Mouse (Mus musculus) layer of hippocampus, postnatal 14 days (tissue): ENCODE data around the gene Nmnat3. TPM values are rescaled to one million over a fixed set of nuclear protein-coding genes. Genes with fewer than 3 reads are reported as not detected.
"Not testable (repeated sequence)": the region's sequence is repeated elsewhere in the genome, so short reads cannot be mapped to it uniquely, and the experiment has no call there.

ENCODE experiments used
- DNase-seq, 2 experiments: peaks; one replicate each; pipeline ENCODE4 v3.0.0; 2021 to 2022; ENCODE audit warnings: low spot score in 2 of 2, mixed read lengths in 1 of 2
- long read RNA-seq, 2 experiments: library from polyadenylated mRNA; stranded (forward); transcript quantifications; one replicate each; pipeline ENCODE4 v2.0.0; 2021
- total RNA-seq, 2 experiments: library from RNA; stranded (reverse); gene quantifications; 2 replicates each; pipeline ENCODE4 v1.2.3; 2021

The Nmnat3 gene
- total RNA-seq: under 1 TPM; 0.90 to 0.98 TPM
- long read RNA-seq, experiment 1: 0 reads
- long read RNA-seq, experiment 2, partial matches to known transcripts: 0 of 1 reads
- long read RNA-seq, experiment 2, other reads (novel, unspliced or antisense): 0 of 1 reads

DNA sequence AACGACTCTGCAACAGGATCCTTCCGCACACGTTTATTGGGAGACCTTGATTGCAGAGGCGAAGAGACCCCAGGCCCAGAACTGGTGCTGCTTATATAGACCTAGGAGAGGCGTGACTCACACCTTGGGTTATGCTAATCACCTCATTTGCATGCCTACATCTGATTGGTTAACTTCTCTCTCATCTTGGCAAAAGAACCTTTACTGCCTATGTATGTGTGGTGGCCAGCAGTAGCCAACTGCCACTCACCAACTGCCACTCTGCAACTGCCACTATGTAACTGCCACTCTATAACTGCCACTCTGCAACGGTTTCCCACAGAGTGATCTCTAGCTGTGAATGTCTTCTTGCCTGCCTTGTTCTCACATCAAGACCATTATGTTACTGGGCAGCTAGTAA lies at the start of gene Nmnat3:
TSS of gene Nmnat3 (plus strand) at position 301 of the 400 bp plus-strand sequence.
- not testable (repeated sequence) for DNase-seq

DNA sequence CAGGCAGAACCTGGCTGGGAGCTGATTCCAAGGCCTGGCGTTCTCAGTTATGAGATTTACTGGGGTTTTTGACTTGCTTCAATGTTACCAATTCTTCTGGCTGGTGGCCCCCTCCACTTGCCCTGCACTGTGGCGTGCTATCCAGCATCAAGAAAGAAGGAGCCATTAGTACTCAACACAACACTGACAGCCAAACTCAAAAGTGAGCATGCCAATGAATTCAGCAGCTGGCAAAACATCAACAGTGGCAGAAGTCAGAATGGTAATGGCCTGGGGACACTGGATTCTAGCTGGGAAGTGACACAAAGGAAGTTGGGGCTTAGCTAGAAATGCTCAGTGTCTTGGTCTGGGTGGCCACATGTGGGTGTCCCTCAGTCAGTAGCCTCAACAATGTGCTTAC lies 43.8 kb upstream of the Nmnat3 start:
- no peak for DNase-seq

DNA sequence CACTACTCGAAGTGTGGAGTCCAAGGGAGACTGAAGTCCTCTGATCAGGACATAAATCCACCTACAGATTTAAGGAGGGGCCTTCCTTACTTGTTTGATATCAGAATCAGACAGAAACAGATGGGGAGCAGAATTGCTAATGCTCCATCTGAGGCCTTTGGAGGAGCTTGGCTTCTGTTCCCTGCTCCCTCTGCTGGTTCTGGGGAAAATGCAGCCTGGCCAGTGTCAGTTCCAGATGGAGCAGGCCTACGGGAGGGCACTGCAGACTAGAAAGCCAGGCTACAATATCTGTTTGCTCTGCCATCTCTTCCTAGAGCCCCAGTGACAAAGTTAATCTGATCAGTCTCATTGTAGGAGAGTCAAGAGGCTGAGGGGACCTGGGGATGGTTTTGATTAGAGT lies 43.0 kb upstream of the Nmnat3 start:
- DNase-seq: peak; percentile 52 to 85

DNA sequence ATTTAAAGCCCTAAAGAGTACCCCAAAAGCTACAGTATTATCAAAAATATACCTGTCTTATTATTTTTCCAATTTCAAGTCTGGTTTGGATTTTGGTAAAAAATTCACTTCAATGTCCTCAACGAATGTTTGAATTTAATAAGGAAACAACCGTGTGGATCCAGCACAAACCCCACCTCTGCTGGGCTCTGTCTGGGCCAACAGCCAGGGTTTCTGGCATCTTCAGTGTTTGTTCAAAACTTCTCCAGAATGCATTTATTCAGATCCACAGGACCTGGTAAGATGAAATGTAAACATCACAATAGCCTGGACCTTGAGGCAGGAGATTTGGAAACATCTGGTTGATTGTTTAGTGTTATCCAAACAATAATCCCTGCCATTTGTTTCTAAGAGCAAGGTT lies 42.0 kb upstream of the Nmnat3 start:
- DNase-seq: no peak

DNA sequence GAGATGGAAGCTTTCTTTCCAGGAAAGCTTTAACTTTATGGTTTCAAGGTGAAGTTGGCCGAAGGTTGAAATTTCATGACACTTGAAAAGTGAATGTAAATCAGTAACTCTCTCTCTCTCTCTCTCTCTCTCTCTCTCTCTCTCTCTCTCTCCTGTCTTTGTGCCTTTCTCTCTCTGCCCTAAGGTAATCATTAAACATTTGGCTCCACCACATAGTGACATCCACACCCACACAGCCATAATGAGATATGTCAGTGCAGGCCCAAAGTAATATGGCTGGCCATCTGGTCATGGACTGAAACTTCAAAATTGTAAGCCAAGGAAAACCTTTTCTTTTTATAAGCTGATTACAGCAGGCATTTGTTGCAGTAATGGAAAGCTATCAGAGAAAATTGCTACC lies 40.9 kb upstream of the Nmnat3 start:
- DNase-seq: no peak

DNA sequence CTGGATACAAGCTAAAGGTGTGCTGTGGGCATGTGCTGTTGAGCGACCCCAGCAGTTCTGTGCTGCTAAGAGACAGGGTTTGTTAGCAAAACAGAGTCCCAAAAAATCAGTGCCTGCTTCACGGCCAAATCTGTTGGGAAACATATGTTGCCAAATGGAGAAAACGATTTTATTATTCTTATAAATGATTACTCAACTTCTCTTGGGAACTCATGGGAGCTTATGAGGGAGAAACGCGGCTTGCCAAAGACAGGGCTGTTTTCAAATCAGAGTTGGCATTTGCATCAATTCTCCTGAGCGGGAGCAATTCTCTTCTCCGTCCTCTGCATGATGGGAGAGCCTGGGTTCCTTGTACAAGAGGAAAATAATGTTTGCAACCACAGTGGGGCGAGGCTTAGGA lies 27.0 kb upstream of the Nmnat3 start:
- DNase-seq: peak in 1 of 2 experiments; percentile 39

DNA sequence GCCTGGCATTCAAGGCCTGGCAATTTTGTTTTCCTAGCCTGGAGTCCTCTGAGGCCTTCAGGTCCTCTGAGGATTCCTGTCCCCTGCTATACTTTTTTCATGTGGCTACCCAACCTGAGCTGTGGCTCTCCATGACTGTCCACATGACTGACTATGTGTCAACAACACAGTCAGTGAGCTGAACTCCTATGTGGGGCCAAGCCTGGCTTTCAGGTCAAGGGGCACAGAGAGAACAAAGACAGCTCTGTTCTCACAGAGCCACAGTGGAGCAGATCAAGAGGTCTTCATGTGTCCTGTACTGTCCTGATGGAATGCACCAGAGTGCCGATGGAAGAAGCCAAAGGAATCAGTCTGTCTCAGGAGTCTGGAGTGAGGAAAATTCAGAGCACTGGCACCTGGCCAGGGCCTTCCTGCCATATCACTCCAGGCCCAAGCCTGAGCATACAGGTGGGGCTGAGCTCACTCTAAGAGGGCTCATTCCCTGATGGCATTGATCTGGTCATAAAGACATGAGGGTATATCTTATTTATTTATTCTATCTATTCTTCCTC lies 25.7 kb upstream of the Nmnat3 start:
- DNase-seq: no peak

DNA sequence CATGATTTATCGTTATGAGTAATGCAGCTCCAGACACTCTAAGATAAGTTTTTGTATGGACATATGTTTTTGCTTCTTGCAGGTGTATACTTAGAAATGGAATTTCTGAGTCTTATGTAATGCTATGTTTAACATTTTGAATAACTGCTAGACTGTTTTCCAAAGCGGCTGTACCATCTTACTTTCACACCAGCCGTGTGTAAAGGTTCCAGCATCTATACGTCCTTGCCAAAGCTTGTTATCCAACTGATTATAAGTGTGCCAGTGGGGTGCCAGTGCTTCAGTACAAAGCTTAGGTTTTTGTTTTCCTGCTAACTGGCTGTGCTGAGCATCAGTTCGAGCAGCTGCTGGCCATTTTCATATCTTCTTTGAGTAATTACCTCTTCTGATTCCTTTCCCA lies 22.3 kb upstream of the Nmnat3 start:
- no peak for DNase-seq

DNA sequence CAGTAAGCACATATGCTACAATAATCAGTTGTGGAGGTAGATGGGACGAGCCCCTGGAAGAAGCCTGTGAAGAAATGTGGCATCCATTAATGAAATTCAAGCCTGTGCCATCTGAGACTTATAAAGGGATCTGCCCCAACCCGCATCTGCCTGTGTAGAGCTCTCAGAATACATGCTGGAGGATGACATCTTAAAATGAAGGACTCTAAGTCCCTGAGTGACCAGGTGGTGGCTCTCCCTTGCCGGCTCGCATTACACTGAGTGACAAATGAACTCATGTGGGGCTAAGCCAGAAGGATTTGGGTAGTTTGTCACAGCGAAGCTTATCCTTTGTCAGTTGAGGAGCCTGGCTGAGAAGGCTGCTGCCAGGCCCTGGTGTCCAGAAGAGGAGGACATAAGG lies 14.5 kb upstream of the Nmnat3 start:
- DNase-seq: no peak

DNA sequence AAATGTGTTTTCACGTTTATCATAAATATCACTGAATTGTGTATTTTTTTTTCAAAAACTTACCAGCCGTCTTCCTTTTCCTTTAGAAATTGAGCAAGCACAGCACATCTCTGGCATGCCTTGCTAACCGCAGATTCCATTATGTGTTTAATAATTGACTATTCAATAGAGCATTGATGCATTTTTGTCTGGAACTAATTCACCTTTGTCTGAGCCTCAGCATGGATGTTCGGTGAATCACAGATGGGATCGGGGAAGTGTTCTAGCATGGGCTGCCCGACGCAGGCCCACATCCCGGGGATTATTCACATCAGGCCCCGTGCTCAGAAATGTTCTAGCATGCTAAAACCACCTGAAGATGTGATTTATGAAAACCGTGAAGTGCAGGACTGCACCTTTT lies 12.2 kb upstream of the Nmnat3 start:
- DNase-seq: no peak

DNA sequence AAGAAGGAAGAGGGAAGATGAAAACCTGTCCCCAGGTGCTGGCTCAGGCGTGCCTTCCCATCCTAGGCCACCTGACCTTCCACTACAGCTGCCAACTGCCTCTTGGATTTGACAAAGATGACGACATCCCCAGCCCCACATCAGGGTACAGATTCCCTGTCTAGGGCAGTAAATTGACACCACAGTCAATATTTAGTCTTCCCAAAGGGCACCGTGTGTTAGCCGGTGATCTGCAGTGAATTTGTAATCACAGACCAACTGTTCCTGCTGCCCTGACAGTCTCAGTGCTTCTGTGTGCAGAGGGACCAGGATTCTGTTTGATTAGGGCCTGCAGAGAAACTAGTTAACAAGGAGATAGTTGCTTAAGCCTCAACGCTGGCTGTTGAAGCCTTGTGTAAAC lies 7.1 kb upstream of the Nmnat3 start:
- DNase-seq: no peak

DNA sequence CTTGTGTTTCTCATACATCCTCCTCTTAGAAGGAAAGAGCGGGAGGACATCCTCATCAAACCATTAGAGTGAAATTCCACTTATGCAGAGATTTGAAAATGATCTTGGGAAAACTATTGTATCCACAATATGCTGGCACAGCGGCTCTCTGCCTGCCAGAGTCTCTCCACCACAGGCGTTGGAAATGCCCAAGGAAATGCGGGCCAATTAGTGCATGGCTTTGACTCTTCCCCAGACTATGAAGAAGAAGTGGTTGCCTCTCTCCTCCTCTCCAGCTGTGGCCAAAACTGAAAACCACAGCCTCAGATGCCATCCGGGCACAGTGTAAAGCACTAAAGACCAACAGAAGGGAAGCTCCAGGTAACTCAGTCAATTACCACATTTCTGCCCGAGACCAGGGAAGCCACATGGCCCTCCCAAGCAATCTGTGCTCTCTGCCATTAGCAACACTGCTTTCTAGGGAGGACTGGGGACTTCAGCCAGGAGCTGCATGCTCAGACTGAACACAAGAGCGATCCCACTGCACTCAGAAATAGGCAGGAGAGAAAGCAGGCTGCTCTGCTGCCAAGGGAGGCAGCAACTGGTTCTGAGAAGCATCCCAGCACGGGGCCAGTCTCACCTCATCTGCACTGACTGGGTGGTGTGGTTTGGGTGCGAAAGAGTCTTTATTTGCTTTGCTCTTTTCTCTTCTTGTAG lies 1.5 kb upstream of the Nmnat3 start:
- DNase-seq: peak; percentile 20 to 39

DNA sequence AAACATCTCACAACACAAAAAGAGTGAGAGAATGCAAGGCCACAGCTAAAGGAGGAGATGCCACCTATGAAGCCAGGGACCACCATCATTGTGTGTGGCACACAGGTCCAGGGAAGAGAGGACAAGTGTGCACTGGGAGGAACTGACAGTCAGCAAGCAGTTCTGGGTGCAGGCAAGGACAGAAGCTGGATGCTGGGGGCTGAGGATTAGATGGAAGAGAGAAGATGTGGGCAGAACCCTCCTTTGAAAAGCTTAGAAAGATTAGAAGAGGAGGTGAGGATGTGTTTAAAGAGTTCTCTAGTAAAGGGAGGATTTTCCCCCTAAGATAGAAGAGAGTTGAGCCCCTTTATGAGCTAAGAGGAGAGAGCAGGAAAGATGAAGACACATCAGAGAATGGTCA lies 2.4 kb downstream of the Nmnat3 start:
- no peak for DNase-seq

DNA sequence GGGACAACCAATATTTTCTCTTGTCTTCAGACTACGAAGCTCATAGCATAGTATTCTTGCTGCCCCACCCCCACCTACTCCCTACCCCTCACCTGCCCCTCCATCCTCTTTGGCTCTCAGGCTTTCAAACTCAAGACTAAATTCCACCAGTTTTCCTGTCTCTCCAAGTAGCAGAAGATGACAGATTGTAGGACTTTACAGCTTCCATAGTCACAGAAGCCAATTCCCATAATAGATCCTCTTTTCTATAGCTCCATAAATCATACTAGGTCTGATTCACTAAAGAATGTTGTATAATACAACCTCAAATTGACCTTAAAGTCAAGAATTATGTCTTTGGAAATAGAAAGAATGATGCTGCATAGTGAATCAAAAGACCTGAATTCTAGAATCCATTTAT lies 3.4 kb downstream of the Nmnat3 start:
- no peak for DNase-seq

DNA sequence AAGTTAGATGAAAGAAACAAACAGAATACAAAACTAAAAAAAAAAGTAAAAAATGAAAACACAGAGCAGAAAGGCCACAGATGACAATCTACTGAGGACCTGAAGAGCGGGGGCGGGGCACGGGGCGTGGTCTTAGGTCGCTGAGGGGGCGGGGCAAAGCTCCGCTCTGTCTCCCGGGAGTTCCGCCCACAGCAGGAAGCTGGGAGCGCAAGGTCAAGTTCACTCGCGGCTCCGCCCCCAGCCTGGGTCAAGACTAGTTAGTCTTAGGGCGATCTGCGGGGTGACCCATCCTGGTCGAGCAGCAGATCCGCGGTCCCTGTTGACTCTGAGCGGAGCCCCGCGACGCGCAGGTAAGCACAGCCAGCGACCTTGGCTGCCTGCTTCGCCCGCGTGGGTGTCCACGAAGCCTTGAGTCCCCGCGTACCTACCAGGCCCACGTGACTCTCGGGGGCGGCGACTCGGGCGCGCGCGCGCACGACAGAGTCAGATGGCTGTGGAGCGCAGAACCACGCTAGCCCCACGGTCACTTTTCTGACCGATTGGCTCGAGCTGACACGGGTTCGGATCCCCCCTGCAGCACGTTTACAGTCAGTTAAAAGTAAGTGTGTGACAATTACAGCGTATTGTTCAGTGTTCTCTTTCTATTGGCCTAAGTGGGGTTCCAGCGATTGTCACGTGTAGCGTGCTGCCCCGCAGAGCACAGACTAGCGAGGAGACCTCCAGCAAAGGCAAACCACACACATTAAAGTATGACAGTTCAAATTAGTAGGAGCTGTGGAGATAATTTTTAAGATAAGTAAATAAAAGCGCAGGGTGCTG lies 9.4 kb downstream of the Nmnat3 start:
- peak; percentile 58 to 72 for DNase-seq

DNA sequence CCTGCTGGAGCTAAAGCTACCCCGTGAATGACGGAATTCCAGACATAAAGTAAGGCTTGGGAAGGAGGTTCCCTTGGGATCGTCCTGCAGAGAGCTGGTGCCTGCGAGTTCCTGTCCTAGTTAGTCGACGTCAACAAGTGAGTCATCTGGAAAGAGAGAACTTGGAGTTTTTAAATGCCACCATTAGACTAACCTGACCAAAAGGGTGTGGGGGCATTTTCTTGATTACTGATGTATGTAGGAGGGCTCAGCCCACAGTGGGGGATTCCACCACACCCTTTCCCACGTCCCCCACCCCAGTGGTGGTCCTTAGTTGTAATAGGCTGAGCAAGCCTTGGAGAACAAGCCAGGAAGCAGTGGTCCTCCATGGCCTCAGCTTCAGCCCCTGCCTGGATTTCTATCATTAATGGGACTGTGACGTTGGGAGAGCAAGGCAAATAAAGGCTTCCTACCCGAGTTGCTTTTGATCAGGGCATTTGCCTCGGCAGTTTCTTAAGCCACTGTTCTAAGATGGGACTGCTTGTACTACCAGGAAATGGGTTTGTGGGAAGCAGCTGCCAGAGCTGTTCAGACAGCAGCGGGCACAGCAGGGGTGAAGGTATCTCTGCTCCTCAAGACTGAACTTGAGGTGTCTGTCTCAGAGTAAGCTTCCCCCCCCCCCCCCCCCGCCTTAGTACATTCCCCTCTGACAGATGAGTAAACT lies 10.2 kb downstream of the Nmnat3 start:
- DNase-seq: no peak

DNA sequence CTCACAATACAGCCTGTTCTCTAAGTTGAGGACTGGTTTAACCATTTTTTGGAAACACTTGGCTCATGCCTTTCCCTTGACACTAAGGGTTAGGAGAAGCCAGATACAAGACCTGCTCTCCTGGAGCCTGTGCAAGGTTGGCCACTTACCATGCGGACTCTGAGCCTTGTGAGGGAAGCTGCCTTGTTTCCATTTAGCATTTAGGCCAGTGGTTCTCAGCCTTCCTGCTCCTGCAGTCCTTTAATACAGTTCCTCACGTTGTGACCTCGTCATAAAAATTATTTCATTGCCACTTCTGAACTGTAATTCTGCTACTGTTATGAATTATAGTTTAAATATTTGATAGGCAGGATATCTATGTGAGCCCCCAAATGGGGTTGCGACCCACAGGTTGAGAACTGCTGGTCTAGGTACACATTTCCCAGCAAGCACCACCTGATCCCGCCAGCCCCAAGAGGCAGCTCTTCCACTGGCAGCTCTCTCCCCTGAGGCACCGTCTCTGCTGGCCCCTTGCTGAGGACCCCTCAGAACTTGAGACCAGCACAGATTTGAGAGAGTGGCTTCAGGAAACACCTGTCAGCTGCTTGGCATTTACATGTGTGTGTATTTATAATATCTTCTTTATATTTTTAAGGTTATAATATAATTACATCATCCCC lies 10.8 kb downstream of the Nmnat3 start:
- no peak for DNase-seq

DNA sequence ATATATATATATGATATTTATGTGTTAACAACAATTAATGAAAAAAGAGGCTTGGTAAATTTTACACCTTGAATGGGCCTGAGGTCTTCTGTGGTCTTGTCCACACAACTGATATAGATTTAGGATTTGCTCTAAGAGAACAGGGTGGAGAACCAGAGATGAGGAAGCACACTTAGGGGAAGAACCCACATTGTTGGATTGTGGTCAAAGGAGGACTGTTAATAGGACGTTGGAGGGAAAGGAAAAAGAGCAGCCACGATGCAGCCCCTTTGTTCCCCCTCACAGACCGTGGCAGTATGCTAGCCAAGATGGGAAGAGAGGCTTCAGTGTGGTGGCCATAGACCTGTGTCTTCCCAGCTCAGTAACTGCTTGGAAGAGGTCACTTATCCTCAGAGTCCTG lies 11.5 kb downstream of the Nmnat3 start:
- DNase-seq: no peak

DNA sequence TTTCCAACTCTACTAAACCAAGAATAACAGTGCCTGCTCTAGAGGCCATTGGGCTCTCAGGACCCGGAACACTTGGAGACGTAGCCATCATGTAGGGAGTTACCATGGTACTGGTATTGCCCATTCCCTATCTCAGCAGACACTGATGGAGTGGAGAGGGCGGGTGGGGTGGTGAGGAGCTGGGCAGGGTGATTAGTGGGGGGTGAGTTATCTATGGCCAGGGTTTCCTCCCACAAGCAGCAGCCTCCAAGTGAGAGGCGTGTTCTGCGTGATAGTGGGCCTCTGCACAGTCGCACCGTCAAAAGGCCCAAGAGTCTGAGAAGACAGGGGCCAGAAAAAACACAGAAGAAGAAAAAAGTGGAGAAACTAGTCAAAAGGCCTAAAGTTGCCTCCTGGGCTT lies 12.0 kb downstream of the Nmnat3 start:
- DNase-seq: no peak

DNA sequence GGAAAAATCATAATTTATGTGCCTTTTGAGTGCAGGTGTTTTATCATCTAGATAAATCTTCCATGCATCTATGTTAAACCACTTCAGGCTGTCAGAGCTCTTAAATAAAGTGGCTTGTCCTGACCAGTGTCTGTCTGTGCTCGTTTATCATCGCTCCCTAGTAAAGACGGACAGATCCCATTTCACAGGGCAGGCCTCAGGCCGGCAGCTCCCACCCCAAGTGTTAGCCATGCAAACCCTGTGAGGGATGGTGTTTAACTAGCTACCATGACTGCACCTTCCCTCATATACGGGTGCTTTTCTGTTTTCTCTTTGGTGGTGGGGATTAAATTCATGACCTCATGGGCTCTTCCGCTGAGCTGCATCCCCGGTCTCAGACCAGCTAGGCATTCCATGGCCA lies 13.3 kb downstream of the Nmnat3 start:
- DNase-seq: no peak

DNA sequence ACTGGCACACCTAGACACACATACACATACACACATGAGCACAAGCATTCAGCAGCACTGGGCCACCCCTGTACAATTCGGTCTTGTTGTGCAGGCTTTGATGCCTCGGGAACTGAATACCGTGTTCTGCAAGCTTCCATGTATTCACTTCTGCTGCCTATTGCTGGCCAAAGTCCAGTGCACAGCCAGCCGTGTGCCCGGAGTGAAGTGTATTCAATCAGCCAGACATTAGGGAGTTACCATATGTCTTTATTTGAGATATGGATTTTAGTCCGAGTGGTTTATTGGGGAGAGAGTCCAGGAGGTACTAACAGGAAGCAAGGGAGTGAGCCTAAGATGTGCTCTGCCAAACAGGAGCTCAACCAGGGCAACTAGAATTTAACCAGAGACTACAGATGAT lies 19.8 kb downstream of the Nmnat3 start:
- no peak for DNase-seq
